Mouse (Mus musculus): Measurements from ENCODE around the gene Dus2.
A peak's percentile ranks its signal among the peaks of the same experiment; 100 is the strongest.
"Not testable (repeated sequence)": the region's sequence is repeated elsewhere in the genome, so short reads cannot be mapped to it uniquely, and the experiment has no call there.

The Dus2 gene

GRCm38 (mm10) chr8:105988546-105988945 lies 2.6 kb upstream of the Dus2 start:
- no peak for DNase-seq (ENCODE audit: low spot score)

GRCm38 (mm10) chr8:105991546-105991945 lies 409 bp downstream of the Dus2 start:
- DNase-seq (ENCODE audit: low spot score), result no peak

GRCm38 (mm10) chr8:105992499-105992898 lies 1.4 kb downstream of the Dus2 start:
- DNase-seq (ENCODE audit: low spot score), result no peak

- no peak for DNase-seq (ENCODE audit: low spot score)
Observed at GRCm38 (mm10) chr8:105993226-105993625, 2.1 kb downstream of the Dus2 start.

GRCm38 (mm10) chr8:105996359-105996758 lies 5.2 kb downstream of the Dus2 start:
- DNase-seq (ENCODE audit: low spot score), result no peak

- DNase-seq (ENCODE audit: low spot score), result no peak
Observed at GRCm38 (mm10) chr8:105998971-105999370, 7.8 kb downstream of the Dus2 start.

GRCm38 (mm10) chr8:106001908-106002307 lies 10.8 kb downstream of the Dus2 start:
- DNase-seq (ENCODE audit: low spot score), result no peak

GRCm38 (mm10) chr8:106004538-106005207 lies 13.5 kb downstream of the Dus2 start:
- no peak for DNase-seq (ENCODE audit: low spot score)

GRCm38 (mm10) chr8:106005875-106006274 lies 14.7 kb downstream of the Dus2 start, which contains the start of gene Dpep2nb:
Dpep2nb (minus strand) TSS chr8:106005975.
- DNase-seq (ENCODE audit: low spot score), result no peak

GRCm38 (mm10) chr8:106006413-106006812 lies 15.3 kb downstream of the Dus2 start:
- DNase-seq (ENCODE audit: low spot score), result no peak

- DNase-seq (ENCODE audit: low spot score), result no peak
Observed at GRCm38 (mm10) chr8:106007135-106007534, 16.0 kb downstream of the Dus2 start.

GRCm38 (mm10) chr8:106007891-106008290 lies 16.8 kb downstream of the Dus2 start:
- DNase-seq (ENCODE audit: low spot score), result not testable (repeated sequence)

GRCm38 (mm10) chr8:106010748-106011642 lies 19.9 kb downstream of the Dus2 start:
- peak; percentile 94 for DNase-seq (ENCODE audit: low spot score)

- no peak for DNase-seq (ENCODE audit: low spot score)
Observed at GRCm38 (mm10) chr8:106011643-106011986, 20.5 kb downstream of the Dus2 start, which contains the start of gene Ddx28. Ddx28 (minus strand) TSS chr8:106011882.

GRCm38 (mm10) chr8:106012203-106012602 lies 21.1 kb downstream of the Dus2 start:
- DNase-seq (ENCODE audit: low spot score), result not testable (repeated sequence)

GRCm38 (mm10) chr8:106016284-106016683 lies 25.1 kb downstream of the Dus2 start:
- DNase-seq (ENCODE audit: low spot score), result no peak

GRCm38 (mm10) chr8:106017130-106017529 lies 26.0 kb downstream of the Dus2 start:
- no peak for DNase-seq (ENCODE audit: low spot score)

- DNase-seq (ENCODE audit: low spot score), result no peak
Observed at GRCm38 (mm10) chr8:106018039-106018438, 26.9 kb downstream of the Dus2 start.

GRCm38 (mm10) chr8:106022483-106022882 lies 31.3 kb downstream of the Dus2 start:
- peak; percentile 81 for DNase-seq (ENCODE audit: low spot score)

GRCm38 (mm10) chr8:106038721-106039120 lies 47.6 kb downstream of the Dus2 start:
- DNase-seq (ENCODE audit: low spot score), result no peak

GRCm38 (mm10) chr8:106039605-106040004 lies 48.5 kb downstream of the Dus2 start:
- DNase-seq (ENCODE audit: low spot score), result no peak

GRCm38 (mm10) chr8:106040218-106040617 lies 49.1 kb downstream of the Dus2 start:
- DNase-seq (ENCODE audit: low spot score), result no peak

GRCm38 (mm10) chr8:106043055-106043454 lies 51.9 kb downstream of the Dus2 start:
- DNase-seq (ENCODE audit: low spot score), result no peak
